Mouse (Mus musculus): ENCODE data around the gene Zswim1.

Gene Zswim1

GRCm38 (mm10) chr2:164822636-164823165 lies at the start of gene Zswim1:
Gene Zswim1 (plus strand): TSS chr2:164822686.
- DNase-seq = peak; percentile 100

GRCm38 (mm10) chr2:164773229-164773988 lies 49.1 kb upstream of the Zswim1 start:
- DNase-seq = no peak

GRCm38 (mm10) chr2:164773989-164774364 lies 48.5 kb upstream of the Zswim1 start:
- no peak for DNase-seq

DNA sequence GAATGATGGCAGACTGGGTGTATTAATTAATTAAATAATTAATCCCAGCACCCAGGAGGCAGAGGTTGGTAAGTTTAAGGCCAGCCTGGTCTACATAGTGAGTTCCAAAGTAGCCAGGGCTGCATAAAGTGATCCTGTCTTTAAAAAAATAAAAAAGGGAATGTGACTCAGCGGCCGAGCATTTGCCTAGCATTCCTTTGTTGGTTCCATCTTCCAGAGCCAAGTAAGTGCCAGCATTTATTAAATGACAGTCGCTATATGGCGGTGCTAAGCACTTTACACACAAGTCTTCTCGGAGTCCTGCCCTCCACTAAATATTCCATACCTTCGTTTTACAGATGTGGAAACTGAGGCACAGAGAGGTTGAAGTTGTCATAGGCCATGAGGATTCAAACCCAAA lies 46.4 kb upstream of the Zswim1 start:
- no peak for DNase-seq

GRCm38 (mm10) chr2:164776801-164777200 lies 45.7 kb upstream of the Zswim1 start:
- DNase-seq = no peak

GRCm38 (mm10) chr2:164777246-164778014 lies 45.1 kb upstream of the Zswim1 start:
- DNase-seq = no peak

DNA sequence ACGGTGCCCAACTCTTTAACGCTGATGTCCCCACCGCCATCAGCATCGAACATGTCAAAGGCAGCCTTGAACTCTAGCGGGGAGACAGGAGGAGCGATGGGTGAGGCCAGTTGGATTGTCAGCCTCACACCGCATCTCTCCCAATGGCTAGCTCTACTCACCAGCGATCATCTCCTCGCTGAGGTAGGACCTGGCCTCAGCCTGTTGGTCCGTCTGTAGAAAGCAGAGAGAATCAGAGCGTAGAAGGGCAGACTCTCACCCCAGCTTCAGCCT lies 44.5 kb upstream of the Zswim1 start:
- DNase-seq = no peak

GRCm38 (mm10) chr2:164778809-164779208 lies 43.7 kb upstream of the Zswim1 start:
- no peak for DNase-seq

DNA sequence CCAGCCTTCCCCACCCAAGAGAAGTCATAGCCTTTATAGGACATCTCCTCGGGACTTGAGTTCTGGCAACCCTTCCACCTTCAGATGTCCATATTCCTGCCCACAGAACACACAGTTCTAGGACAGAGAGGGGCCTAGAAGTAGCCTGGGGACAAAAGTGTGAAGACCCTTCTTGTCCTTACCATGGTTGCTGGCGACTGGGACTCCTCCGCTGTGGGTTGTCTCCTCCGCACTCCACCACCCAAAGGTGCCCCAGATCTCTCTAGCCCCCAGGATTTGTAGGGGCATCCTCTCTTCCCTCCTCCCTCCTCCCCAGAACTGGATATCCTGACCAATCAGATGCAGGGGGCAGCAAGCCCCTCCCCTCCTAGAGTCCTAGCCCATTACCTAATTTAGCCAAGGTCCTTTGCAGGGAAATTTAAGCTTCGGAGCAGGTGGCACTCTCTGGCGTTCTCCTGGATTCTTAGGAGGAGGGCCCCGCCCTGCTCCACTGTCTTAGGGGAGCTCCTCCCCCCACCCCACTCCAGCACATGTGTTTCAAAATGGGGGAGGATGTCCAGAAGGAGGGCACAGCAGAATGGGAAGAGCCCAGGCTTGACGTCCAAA lies 42.9 kb upstream of the Zswim1 start, which contains the start of gene Tnnc2:
Gene Tnnc2, minus strand, starts transcription at position 487 of the 606 bp plus-strand sequence.
- no peak for DNase-seq

GRCm38 (mm10) chr2:164781876-164782275 lies 40.6 kb upstream of the Zswim1 start:
- DNase-seq = no peak

GRCm38 (mm10) chr2:164783926-164784581 lies 38.4 kb upstream of the Zswim1 start:
- DNase-seq = no peak

GRCm38 (mm10) chr2:164784869-164785420 lies 37.5 kb upstream of the Zswim1 start:
- DNase-seq = no peak

- DNase-seq = peak; percentile 95 to 96
Measured at GRCm38 (mm10) chr2:164785481-164786387, 36.8 kb upstream of the Zswim1 start, which contains the start of gene Snx21. Gene Snx21 (plus strand): TSS chr2:164785823.

DNA sequence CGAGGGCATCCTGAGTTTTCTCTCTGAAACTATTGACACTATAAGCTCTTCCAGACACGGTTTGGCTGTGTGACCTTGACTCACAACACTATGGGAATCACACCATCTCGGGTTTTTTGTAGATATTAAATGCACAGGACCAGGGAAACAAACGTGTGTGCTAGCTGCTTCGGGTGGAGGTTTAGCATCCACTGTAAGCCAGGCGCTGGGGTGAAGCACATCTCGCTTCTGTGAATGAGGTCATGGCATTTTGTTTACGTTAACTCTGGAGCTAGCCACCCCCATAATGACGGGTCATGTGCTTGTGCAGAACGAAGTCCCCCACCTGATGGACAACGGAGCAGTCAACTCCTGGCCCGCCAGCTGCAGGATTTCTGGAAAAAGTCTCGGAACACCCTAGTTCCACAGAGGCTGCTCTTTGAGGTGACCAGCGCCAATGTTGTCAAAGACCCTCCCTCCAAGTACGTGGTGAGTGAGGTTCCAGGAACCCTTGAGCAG lies 36.0 kb upstream of the Zswim1 start:
- no peak for DNase-seq

GRCm38 (mm10) chr2:164787032-164787431 lies 35.5 kb upstream of the Zswim1 start:
- no peak for DNase-seq

DNA sequence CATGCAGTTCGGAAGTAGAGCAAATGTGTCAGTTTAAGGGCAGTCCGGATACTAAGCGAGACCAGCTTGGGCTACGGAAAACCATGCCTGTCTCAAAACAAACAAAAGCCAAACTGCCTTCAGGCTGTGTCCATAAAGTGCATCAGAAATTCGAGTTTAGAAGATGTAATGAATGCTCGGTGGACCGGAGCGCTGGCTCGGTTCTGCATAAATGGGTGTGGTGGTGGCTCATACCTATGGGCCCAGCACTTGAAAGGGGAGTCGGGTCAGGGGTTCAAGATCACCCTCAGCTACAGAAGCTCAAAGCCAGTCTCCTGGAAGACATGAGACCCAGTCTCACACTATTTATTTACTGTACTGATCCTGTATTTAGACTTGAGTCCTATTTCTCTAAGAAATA lies 34.7 kb upstream of the Zswim1 start:
- no peak for DNase-seq

GRCm38 (mm10) chr2:164788411-164788810 lies 34.1 kb upstream of the Zswim1 start:
- no peak for DNase-seq

DNA sequence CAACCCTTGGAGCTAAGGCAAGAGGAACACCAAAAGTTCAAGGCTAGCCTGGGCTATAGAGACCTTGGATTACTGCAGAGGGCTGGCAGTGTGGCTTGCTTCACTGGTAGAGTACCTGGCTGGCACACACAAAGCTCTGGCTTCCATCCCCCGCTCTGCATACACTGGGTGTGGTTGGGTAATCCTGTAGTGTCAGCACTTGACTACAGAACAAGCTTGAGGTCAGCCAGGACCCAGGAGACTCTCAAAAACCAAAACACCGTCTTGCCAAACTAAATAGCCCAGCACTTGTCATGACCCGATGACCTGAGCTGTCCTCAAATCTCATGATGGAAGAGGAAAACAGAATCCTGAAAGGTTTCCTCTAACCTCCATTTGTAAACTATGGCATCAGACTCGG lies 32.0 kb upstream of the Zswim1 start:
- DNase-seq = peak; percentile 44 to 52

DNA sequence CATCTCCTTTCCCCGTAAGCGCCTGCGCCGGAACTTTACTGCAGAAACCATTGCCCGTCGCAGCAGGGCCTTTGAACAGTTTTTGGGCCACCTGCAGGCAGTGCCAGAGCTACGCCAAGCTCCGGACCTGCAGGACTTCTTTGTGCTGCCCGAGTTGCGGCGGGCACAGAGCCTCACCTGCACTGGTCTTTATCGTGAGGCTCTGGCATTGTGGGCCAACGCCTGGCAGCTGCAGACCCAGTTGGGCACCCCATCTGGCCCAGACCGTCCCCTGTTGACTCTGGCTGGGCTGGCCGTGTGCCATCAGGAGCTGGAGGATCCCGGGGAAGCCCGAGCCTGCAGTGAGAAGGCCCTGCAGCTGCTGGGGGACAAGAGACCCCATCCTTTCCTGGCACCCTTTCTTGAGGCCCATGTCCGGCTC lies 30.6 kb upstream of the Zswim1 start:
- no peak for DNase-seq

DNA sequence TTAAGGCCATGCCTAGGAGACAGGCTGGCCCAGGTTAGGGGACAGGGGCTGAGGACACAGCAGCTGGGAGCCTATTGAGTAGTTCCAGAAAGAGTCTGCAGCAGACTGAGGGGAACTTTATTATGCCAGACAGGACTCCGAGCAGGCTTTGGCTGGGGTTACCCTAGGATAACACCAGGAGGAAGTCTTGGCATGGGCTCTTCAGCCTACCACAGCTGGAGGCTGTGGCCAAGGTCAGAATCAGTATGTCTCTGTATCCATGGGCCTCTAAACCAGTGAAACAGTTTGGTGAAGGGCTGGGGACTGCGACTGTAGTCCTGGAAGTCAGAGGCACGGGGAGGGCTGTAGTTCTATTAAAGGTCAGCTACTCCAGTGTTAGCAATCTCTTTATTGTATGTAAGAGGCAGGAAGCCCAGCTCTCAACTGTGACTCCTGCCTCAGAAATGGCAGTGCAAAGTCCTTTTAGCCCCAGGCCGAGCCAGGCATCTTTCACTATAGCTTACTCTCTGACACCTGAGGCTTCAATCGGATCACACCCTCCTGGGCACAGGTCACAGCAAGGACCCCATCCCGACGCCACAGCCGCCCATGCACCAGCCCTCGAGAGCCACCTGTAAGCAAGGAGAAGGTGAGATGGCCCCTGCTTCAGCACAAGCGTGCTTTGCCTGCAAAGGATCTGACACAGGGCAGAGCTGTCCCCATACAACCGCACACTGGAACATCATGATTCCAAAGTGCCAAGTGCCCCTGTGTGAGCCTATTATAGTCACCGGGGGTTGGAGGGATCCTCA lies 29.9 kb upstream of the Zswim1 start:
- DNase-seq = no peak

DNA sequence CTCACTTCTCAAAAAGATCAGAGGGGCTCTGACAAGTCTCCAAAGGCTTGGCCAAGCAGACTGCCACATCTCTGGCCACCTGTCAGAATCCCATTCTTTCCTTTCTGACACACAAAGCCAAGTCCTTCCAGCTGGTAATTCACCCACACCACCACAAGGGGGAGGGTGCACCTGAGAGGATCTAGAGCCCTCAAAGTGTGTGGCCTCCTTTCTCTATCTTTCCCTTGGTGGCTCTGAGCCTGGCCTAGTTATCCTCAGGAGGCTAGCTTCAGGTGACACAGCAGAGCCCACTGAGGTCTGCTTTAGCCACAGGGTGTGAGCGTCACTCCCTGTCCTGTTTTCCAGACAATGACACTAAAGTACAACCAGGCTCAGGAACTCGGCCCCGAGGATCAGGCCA lies 29.2 kb upstream of the Zswim1 start:
- DNase-seq = peak; percentile 63 to 83

Data from kidney, postnatal 36 days (tissue).